Mouse (Mus musculus) heart, adult 2 months (tissue): ENCODE results near the gene Mlf1.

Experiments used
- EP300 ChIP-seq: fragments of 200-500 bp; IDR thresholded peaks from 2 replicates; pipeline ENCODE4 v1.6.1; 2011; ENCODE audit warnings: low read depth, low read length, control low read depth; ENCODE audit not compliant: insufficient read depth
- POLR2A ChIP-seq: fragments of 200-500 bp; IDR thresholded peaks from 2 replicates; pipeline ENCODE4 v1.6.1; 2011; ENCODE audit warnings: mild to moderate bottlenecking, low read depth, low read length, control low read depth; ENCODE audit not compliant: insufficient read depth

- TF ChIP-seq POLR2A, result no peak
- TF ChIP-seq EP300, result no peak
Measured at GRCm38 (mm10) chr3:67352128-67352762, 21.7 kb upstream of the Mlf1 start.
